Mouse (Mus musculus): Measurements from ENCODE around the gene Ldb1. TPM values are rescaled to one million over a fixed set of nuclear protein-coding genes. Genes with fewer than 3 reads are reported as not detected.

The Ldb1 gene
- polyA plus RNA-seq (2015; fragmentation: Nextera tagmentation; extraction: Ambion mirVana), result 73.9 and 74.1 TPM in 2 replicates

- H3K4me1 ChIP-seq, result peaks cover 47% of the 10 kb centered on the region
These were observed at the start of gene Ldb1 for GRCm38 (mm10) chr19:46044993-46045695. Gene Ldb1 (minus strand): TSS chr19:46045214.

DNA sequence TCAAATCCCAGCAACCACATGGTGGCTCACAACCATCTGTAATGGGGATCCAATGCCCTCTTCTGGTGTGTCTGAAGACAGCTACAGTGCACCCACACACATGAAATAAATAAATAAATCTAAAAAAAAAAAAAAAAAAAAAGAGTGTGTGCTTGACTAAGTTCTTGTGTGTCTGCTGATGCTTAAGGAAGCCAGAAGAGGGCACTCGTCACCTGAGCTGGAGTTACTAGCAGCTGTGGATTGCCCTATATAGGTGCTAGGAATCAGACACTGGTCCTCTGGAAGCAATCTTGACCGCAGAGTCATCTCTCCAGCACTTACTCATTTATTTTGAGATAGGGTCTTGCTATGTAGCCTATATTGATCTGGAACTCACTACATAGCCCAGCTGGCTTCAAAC lies 49.1 kb upstream of the Ldb1 start:
- no peak for ATAC-seq (ENCODE audit: insufficient read depth, low FRiP score, low read depth)

More at GRCm38 (mm10) chr19:46044993-46045695, at the start of gene Ldb1:
- Histone ChIP-seq H3K4me2 (peak within 1 kb of the TSS; percentile 90), H3K27me3 (replicated peaks) (no peaks in the 10 kb centered on the region), H3K9me3 (no peaks in the 10 kb centered on the region), H3K9ac (peak within 1 kb of the TSS; percentile 97), H3K27ac (peak within 1 kb of the TSS; percentile 99), H3K36me3 (no peaks in the 10 kb centered on the region), H3K4me3 (replicated peaks) (peak within 1 kb of the TSS; percentile 95)
- WGBS, result under 1% methylated on average over 83 of the region's 84 CpGs
- peak; percentile 79 for ATAC-seq (ENCODE audit: insufficient read depth, low FRiP score, low read depth)

DNA sequence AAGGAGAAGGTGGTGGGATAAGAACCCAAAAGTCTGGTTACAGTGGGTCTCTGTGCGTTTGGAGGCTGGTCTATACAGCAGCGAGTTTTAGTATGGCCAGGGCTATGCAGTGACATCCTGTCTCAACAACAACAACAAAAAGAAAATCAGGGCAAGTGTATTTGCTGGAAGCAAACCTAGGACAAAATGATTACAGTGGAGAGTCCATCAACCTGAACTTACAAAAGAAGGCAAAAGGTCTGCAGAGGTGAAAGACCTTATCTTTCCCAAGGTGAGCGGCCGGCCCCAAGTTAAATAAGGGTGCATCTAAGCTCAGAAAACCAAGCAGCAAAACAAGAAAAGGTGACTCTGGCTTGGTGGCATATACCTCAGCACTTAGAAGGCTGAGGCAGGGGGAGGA lies 46.6 kb upstream of the Ldb1 start:
- Histone ChIP-seq H3K36me3 (no peaks in the 10 kb centered on the region), H3K4me3 (replicated peaks) (no peak overlapping the region), H3K9ac (no peak overlapping the region), H3K27me3 (replicated peaks) (no peaks in the 10 kb centered on the region), H3K4me2 (no peak overlapping the region), H3K4me1 (no peaks in the 10 kb centered on the region), H3K9me3 (no peaks in the 10 kb centered on the region), H3K27ac (no peak overlapping the region)
- ATAC-seq (ENCODE audit: insufficient read depth, low FRiP score, low read depth), result no peak
- WGBS, result 80% methylated on average over 4 of the region's 4 CpGs

More for the DNA sequence above, 49.1 kb upstream of the Ldb1 start:
- H3K27me3 ChIP-seq (replicated peaks), result no peaks in the 10 kb centered on the region
- no peak overlapping the region for H3K27ac ChIP-seq
- H3K4me3 ChIP-seq (replicated peaks), result no peak overlapping the region
- H3K9ac ChIP-seq, result no peak overlapping the region
- no peaks in the 10 kb centered on the region for H3K9me3 ChIP-seq
- no peaks in the 10 kb centered on the region for H3K4me1 ChIP-seq
- H3K36me3 ChIP-seq, result no peaks in the 10 kb centered on the region
- no peak overlapping the region for H3K4me2 ChIP-seq
- WGBS, result 94% methylated on average over 2 of the region's 2 CpGs

- no peak overlapping the region for H3K27ac ChIP-seq
- peaks cover 25% of the 10 kb centered on the region for H3K36me3 ChIP-seq
- H3K27me3 ChIP-seq (replicated peaks), result no peaks in the 10 kb centered on the region
- H3K9ac ChIP-seq, result no peak overlapping the region
- 76% methylated on average over 7 of the region's 7 CpGs for WGBS
- no peak for ATAC-seq (ENCODE audit: insufficient read depth, low FRiP score, low read depth)
- no peaks in the 10 kb centered on the region for H3K9me3 ChIP-seq
- no peaks in the 10 kb centered on the region for H3K4me1 ChIP-seq
- no peak overlapping the region for H3K4me2 ChIP-seq
- H3K4me3 ChIP-seq (replicated peaks), result no peak overlapping the region
These were observed 42.9 kb upstream of the Ldb1 start for GRCm38 (mm10) chr19:46087871-46088270.

DNA sequence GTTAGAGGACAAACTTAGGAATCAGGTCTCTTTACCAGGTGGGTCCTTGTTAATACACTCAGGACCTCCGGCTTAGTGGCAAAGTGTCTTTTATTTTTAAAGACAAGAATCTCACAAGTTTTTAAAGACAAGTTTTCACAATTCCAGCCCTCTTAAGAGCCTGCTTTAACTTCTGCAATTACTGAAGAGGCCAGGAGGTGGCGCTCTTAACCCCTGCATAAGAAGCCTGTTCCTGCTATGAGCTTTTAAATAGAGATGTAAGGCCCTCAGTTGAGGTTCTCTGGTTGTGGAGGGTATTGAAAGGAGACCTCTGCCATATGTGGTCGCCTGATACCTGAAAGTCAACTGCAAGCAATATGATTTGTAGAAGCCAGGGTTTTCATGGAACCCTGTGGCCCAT lies 41.3 kb upstream of the Ldb1 start:
- H3K4me1 ChIP-seq, result no peaks in the 10 kb centered on the region
- ATAC-seq (ENCODE audit: insufficient read depth, low FRiP score, low read depth), result no peak
- WGBS, result 48% methylated on average over 3 of the region's 3 CpGs
- no peak overlapping the region for H3K9ac ChIP-seq
- peaks cover 40% of the 10 kb centered on the region for H3K36me3 ChIP-seq
- no peak overlapping the region for H3K27ac ChIP-seq
- no peaks in the 10 kb centered on the region for H3K27me3 ChIP-seq (replicated peaks)
- H3K4me2 ChIP-seq, result no peak overlapping the region
- no peak overlapping the region for H3K4me3 ChIP-seq (replicated peaks)
- no peaks in the 10 kb centered on the region for H3K9me3 ChIP-seq

DNA sequence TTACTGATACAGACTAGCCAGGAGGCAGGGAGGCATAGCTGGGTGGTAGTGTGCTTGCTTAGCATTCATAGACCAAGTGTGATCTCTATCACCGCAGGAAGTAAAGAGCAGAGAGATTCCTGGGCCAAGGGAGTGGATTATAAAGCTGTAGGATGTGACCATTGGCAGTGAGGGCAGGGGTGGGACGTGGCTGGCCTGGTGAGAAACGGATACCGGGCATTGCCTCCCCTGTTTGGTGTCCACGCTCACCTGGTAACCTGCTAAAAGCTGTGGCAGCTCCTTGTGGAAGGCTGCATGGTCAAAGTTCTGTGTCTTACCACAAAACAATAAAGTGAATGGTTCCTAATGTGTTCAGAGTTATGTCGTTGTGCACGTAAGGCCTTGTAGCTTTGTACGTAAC lies 40.2 kb upstream of the Ldb1 start:
- Histone ChIP-seq H3K36me3 (peaks cover 50% of the 10 kb centered on the region), H3K27me3 (replicated peaks) (no peaks in the 10 kb centered on the region), H3K4me2 (no peak overlapping the region), H3K4me3 (replicated peaks) (no peak overlapping the region), H3K27ac (no peak overlapping the region), H3K9ac (no peak overlapping the region), H3K4me1 (no peaks in the 10 kb centered on the region), H3K9me3 (no peaks in the 10 kb centered on the region)
- no peak for ATAC-seq (ENCODE audit: insufficient read depth, low FRiP score, low read depth)
- 95% methylated on average over 8 of the region's 8 CpGs for WGBS

DNA sequence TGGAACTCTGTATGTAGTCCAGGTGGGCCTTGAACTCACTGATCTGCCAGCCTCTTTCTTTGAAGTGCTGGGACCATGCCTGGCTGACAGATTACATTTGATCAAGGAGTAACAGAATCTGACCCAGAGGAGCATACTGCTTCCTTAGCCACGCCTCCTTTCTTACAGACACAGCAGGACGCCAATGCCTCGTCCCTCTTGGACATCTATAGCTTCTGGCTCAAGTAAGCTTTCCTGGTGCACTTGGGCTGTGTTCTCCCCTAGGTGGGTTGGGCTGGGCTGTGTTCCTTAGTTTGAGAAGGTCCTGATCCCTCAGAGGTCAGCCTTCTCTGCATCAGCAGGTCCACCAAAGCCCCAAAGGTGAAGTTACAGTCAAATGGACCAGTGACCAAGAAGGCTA lies 33.5 kb upstream of the Ldb1 start:
- no peaks in the 10 kb centered on the region for H3K9me3 ChIP-seq
- no peak overlapping the region for H3K4me3 ChIP-seq (replicated peaks)
- no peak overlapping the region for H3K27ac ChIP-seq
- H3K4me2 ChIP-seq, result no peak overlapping the region
- H3K4me1 ChIP-seq, result peaks cover 7% of the 10 kb centered on the region
- peaks cover 53% of the 10 kb centered on the region for H3K36me3 ChIP-seq
- WGBS, result 74% methylated on average over 3 of the region's 3 CpGs
- no peaks in the 10 kb centered on the region for H3K27me3 ChIP-seq (replicated peaks)
- no peak for ATAC-seq (ENCODE audit: insufficient read depth, low FRiP score, low read depth)
- H3K9ac ChIP-seq, result no peak overlapping the region

- peaks cover 7% of the 10 kb centered on the region for H3K4me1 ChIP-seq
- no peaks in the 10 kb centered on the region for H3K9me3 ChIP-seq
- ATAC-seq (ENCODE audit: insufficient read depth, low FRiP score, low read depth), result peak; percentile 95
- H3K27ac ChIP-seq, result peak within 1 kb of the TSS; percentile 74
- H3K4me2 ChIP-seq, result peak within 1 kb of the TSS; percentile 73
- peak within 1 kb of the TSS; percentile 78 for H3K4me3 ChIP-seq (replicated peaks)
- WGBS, result under 1% methylated on average over 66 of the region's 66 CpGs
- H3K9ac ChIP-seq, result peak within 1 kb of the TSS; percentile 62
- H3K27me3 ChIP-seq (replicated peaks), result no peaks in the 10 kb centered on the region
- H3K36me3 ChIP-seq, result peaks cover 50% of the 10 kb centered on the region
These were observed 30.9 kb upstream of the Ldb1 start, which contains the start of gene Nolc1 for GRCm38 (mm10) chr19:46075616-46076607. Gene Nolc1 (plus strand): TSS chr19:46075863.

DNA sequence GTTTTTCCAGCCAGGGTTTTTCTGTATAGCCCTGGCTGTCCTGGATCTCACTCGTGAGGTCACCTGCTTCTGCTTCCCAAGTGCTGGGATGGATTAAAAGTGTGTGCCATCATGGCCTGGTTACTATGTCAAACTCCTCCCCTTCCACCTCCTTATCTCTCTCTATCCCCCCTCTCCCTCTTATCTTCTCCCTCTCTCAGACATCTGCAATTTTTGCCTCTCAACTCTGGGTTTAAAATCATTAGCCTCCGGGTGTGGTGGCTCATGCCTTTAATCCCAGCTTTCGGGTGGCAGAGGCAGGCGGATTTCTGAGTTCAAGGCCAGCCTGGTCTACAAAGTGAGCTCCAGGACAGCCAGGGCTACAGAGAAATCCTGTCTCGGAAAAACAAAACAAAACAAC lies 29.3 kb upstream of the Ldb1 start:
- ATAC-seq (ENCODE audit: insufficient read depth, low FRiP score, low read depth), result no peak
- Histone ChIP-seq H3K4me3 (replicated peaks) (no peak overlapping the region), H3K4me2 (no peak overlapping the region), H3K36me3 (peaks cover 47% of the 10 kb centered on the region), H3K9me3 (no peaks in the 10 kb centered on the region), H3K4me1 (peaks cover 7% of the 10 kb centered on the region), H3K9ac (no peak overlapping the region), H3K27ac (no peak overlapping the region), H3K27me3 (replicated peaks) (no peaks in the 10 kb centered on the region)
- whole genome bisulfite sequencing, result 83% methylated on average over 5 of the region's 5 CpGs

DNA sequence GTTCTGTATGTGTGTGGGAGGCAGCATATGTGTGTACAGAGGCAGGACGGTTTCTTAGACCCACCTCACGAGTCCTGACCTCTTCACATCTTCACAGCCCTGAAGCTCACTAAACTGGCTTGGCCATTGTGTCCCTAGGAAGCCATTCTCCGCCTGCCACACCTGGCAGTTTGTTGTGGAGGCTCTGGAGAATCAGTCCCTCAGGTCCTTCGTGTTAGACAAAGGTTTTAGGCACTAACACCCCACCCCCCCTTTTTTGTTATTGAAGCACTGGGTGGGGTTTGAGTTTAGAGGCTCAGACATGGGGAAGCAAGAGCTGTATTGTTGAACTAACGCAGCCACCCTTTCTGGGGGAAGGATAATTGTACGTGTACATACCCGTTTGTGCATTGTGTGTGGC lies 28.3 kb upstream of the Ldb1 start:
- Histone ChIP-seq H3K9ac (no peak overlapping the region), H3K27ac (no peak overlapping the region), H3K4me3 (replicated peaks) (no peak overlapping the region), H3K4me2 (no peak overlapping the region), H3K36me3 (peaks cover 48% of the 10 kb centered on the region), H3K27me3 (replicated peaks) (no peaks in the 10 kb centered on the region), H3K9me3 (no peaks in the 10 kb centered on the region), H3K4me1 (peaks cover 7% of the 10 kb centered on the region)
- WGBS, result 79% methylated on average over 7 of the region's 7 CpGs
- ATAC-seq (ENCODE audit: insufficient read depth, low FRiP score, low read depth), result no peak

GRCm38 (mm10) chr19:46068054-46068453 lies 23.0 kb upstream of the Ldb1 start:
- no peak overlapping the region for H3K27ac ChIP-seq
- H3K4me2 ChIP-seq, result no peak overlapping the region
- H3K4me3 ChIP-seq (replicated peaks), result no peak overlapping the region
- no peaks in the 10 kb centered on the region for H3K9me3 ChIP-seq
- no peaks in the 10 kb centered on the region for H3K27me3 ChIP-seq (replicated peaks)
- no peaks in the 10 kb centered on the region for H3K4me1 ChIP-seq
- H3K36me3 ChIP-seq, result peaks cover 82% of the 10 kb centered on the region
- H3K9ac ChIP-seq, result no peak overlapping the region
- WGBS, result 80% methylated on average over 10 of the region's 10 CpGs
- no peak for ATAC-seq (ENCODE audit: insufficient read depth, low FRiP score, low read depth)

DNA sequence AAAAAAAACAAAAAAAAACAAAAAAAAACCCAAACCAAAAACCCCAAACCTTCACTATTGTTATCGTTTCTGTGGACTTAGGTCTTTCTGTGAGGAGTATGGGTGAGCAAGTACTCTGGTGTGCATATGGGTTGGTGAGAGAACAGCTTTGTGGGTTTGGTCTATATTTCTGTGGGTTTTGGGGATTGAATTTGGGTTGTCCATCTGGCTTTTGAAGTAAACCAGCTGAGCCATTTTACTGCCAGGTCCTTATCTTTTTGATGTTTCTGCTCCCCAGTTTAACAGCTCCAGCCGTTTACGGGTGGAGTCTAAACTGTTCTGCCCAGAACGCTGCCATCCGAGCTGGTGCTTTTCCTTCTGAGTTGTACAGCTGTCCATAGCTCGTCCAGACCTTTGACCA lies 15.8 kb upstream of the Ldb1 start:
- H3K4me3 ChIP-seq (replicated peaks), result no peak overlapping the region
- no peak overlapping the region for H3K4me2 ChIP-seq
- no peak overlapping the region for H3K27ac ChIP-seq
- 61% methylated on average over 6 of the region's 6 CpGs for WGBS
- H3K9me3 ChIP-seq, result no peaks in the 10 kb centered on the region
- H3K4me1 ChIP-seq, result peaks cover 15% of the 10 kb centered on the region; the same call in 1 of the 2 replicates
- H3K27me3 ChIP-seq (replicated peaks), result no peaks in the 10 kb centered on the region
- H3K36me3 ChIP-seq, result peaks cover 37% of the 10 kb centered on the region
- ATAC-seq (ENCODE audit: insufficient read depth, low FRiP score, low read depth), result no peak
- H3K9ac ChIP-seq, result no peak overlapping the region
